Mouse (Mus musculus): Measurements from ENCODE around the gene Wsb1. TPM values are rescaled to one million over a fixed set of nuclear protein-coding genes. Genes with fewer than 3 reads are reported as not detected.

Gene Wsb1
- total and polyA plus RNA-seq, 3 experiments = 84.1 to 129 (median 104) TPM

DNA sequence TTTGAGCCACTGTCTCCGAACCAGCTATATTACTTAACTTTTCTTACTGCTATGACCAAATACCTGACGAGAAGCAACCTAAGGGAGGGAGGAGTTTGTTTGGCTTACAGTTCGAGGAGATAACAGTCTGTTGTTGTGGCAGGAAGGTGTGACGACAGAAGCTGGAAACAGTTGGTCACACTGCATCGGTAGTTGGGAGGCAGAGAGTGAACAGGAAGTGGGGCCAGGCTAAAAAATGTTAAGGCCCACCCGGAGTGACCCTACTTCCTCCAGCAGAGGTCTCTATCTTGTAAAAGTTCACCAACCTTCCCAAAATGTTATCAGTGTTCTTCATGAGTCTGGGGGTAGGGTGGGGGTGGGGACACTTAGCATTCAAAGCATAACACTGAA lies 56.6 kb downstream of the Wsb1 start:
- Histone ChIP-seq H3K4me2 (ENCODE audit: insufficient read depth, low read depth, poor library complexity, severe bottlenecking) (no peak overlapping the region), H3K36me3 (replicated peaks in 1 of 2; ENCODE audit: control insufficient read depth in 1 of 2, insufficient read depth in 1 of 2, low read length in 1 of 2) (no peaks in the 10 kb centered on the region), H3K27ac (ENCODE audit: insufficient read depth, low read depth) (no peak overlapping the region), H3K4me3 (replicated peaks in 1 of 3; ENCODE audit: low read depth in 2 of 3, low read length in 2 of 3, poor library complexity in 1 of 3) (no peak overlapping the region), H3K9me3 (replicated peaks; ENCODE audit: low read length) (peaks cover 14% of the 10 kb centered on the region), H3K79me2 (replicated peaks; ENCODE audit: control insufficient read depth, extremely low read depth, insufficient read depth, poor library complexity, severe bottlenecking) (no peaks in the 10 kb centered on the region), H3K9ac (ENCODE audit: insufficient read depth, low read depth) (no peak overlapping the region), H3K27me3 (replicated peaks) (peaks cover 12% of the 10 kb centered on the region), H3K4me1 (ENCODE audit: control insufficient read depth in 1 of 2, insufficient read depth in 2 of 2) (peaks cover 19 to 42% of the 10 kb centered on the region in 2 experiments)
- dilution Hi-C loops (cut with MboI; ENCODE audit: extremely low pct_ligation_motif_present, extremely low pct_unique_long_range_greater_than_20kb, low sequenced_read_pairs) (no loop called here), in situ Hi-C loops (cut with MboI; ENCODE audit: low pct_ligation_motif_present, low pct_unique_long_range_greater_than_20kb, low sequenced_read_pairs) (loop anchor here (10.0 kb wide), 1 partner anchor 53 kb away; the partner anchor contains the start of gene Ksr1)
- TF ChIP-seq SIN3A (IDR thresholded peaks at IDR 0.05; ENCODE audit: low read length) = no peak
- no peak for TF ChIP-seq CHD2 (IDR thresholded peaks at IDR 0.05; ENCODE audit: low read length)
- TF ChIP-seq CTCF (conservative IDR thresholded peaks at IDR 0.05 in 1 of 2, IDR thresholded peaks at IDR 0.05 in 1 of 2; ENCODE audit: low read depth in 2 of 2, low read length in 2 of 2) = 0 out of 4 replicates have a peak, but pooled peaks of 1 of the 2 experiments have one; percentile 11
- peak; percentile 3; the same call in 1 of the 2 replicates for TF ChIP-seq MAX (IDR thresholded peaks at IDR 0.05; ENCODE audit: low read length)
- no peak for TF ChIP-seq JUND (conservative IDR thresholded peaks at IDR 0.05; ENCODE audit: low read depth, low read length)
- no peak for TF ChIP-seq NELFE (IDR thresholded peaks at IDR 0.05; ENCODE audit: low read depth, low read length)
- no peak for TF ChIP-seq ZMIZ1 (IDR thresholded peaks at IDR 0.05; ENCODE audit: low read depth, low read length)
- DNase-seq (ENCODE audit: extremely low read depth) = no peak

DNA sequence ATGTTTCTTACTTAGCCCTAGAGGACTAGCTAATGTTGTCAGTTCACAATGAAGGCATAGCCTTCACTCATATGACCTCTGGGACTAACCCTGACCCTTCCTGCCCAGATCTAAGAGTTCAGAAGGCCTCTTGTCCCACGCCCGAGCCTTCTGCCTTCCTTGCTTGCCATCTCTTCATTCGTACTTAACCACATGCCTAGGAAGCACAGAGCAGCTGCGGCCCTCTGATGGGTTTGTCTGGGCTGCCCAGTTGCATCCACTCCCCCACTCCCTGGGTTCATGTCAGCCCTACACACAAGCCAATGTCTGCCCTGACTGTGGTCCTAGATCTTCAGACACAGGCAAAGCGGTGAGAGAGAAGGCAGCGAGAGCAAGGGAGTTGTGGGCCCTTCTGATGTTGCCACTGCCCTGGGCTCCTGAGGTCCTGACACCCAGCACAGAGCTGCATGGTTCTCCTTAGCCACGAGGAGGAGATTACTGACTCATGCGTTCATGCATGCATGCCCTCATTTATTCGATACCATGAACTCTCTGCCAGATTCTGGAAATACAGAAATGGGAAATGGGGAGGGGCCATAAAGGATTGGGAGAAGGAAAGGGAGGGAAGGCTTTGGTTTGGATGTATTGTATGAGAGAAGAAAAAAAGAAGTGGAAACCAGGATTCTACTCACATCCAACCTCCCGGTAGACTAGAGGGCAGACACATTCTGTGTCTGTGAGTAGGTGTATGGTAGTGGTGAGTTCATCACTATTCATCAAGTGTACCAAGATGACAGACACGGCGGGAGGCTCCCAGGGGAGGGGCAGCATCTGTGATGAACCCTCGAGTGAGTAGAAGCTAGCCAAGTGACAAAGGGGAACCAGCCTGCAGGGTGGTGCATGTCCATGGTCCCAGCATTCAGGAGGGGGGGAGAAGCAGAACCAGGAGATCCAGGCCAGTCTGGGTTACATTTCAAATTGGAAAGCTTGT lies 57.3 kb downstream of the Wsb1 start:
- dilution Hi-C loops (cut with MboI; ENCODE audit: extremely low pct_ligation_motif_present, extremely low pct_unique_long_range_greater_than_20kb, low sequenced_read_pairs) = no loop called here
- peaks cover 12% of the 10 kb centered on the region for H3K27me3 ChIP-seq (replicated peaks)
- H3K4me1 ChIP-seq (ENCODE audit: control insufficient read depth in 1 of 2, insufficient read depth in 2 of 2) = peaks cover 19 to 35% of the 10 kb centered on the region in 2 experiments
- no peak overlapping the region for H3K4me2 ChIP-seq (ENCODE audit: insufficient read depth, low read depth, poor library complexity, severe bottlenecking)
- H3K27ac ChIP-seq (ENCODE audit: insufficient read depth, low read depth) = no peak overlapping the region
- TF ChIP-seq JUND (conservative IDR thresholded peaks at IDR 0.05; ENCODE audit: low read depth, low read length) (peak; percentile 3; the same call in 1 of the 2 replicates), POLR2AphosphoS2 (IDR thresholded peaks at IDR 0.05; ENCODE audit: low read depth, low read length) (no peak), SIN3A (IDR thresholded peaks at IDR 0.05; ENCODE audit: low read length) (0 out of 2 replicates have a peak, but pooled peaks have one; percentile 28), TCF12 (IDR thresholded peaks at IDR 0.05; ENCODE audit: low read depth, low read length) (no peak), CHD2 (IDR thresholded peaks at IDR 0.05; ENCODE audit: low read length) (no peak), ZMIZ1 (IDR thresholded peaks at IDR 0.05; ENCODE audit: low read depth, low read length) (0 out of 2 replicates have a peak, but pooled peaks have one; percentile 11), RAD21 (IDR thresholded peaks at IDR 0.05; ENCODE audit: low read depth, low read length) (no peak), SMC3 (IDR thresholded peaks at IDR 0.05; ENCODE audit: low read depth, low read length) (peak; percentile 3; the same call in 1 of the 2 replicates), KAT2A (IDR thresholded peaks at IDR 0.05; ENCODE audit: insufficient replicate concordance, low read length) (no peak), MAX (IDR thresholded peaks at IDR 0.05; ENCODE audit: low read length) (peak; percentile 53; the same call in 1 of the 2 replicates), MYC (IDR thresholded peaks at IDR 0.05; ENCODE audit: low read depth, low read length) (peak; percentile 22; the same call in 1 of the 2 replicates), UBTF (IDR thresholded peaks at IDR 0.05; ENCODE audit: low read depth, low read length) (no peak), MAZ (IDR thresholded peaks at IDR 0.05; ENCODE audit: low read depth, low read length) (peak; percentile 37; the same call in 1 of the 2 replicates)
- H3K79me2 ChIP-seq (replicated peaks; ENCODE audit: control insufficient read depth, extremely low read depth, insufficient read depth, poor library complexity, severe bottlenecking) = no peaks in the 10 kb centered on the region
- in situ Hi-C loops (cut with MboI; ENCODE audit: low pct_ligation_motif_present, low pct_unique_long_range_greater_than_20kb, low sequenced_read_pairs) = loop anchor here (10.0 kb wide), 1 partner anchor 52 kb away; the partner anchor contains the start of gene Ksr1
- H3K9ac ChIP-seq (ENCODE audit: insufficient read depth, low read depth) = no peak overlapping the region
- H3K36me3 ChIP-seq (replicated peaks in 1 of 2; ENCODE audit: control insufficient read depth in 1 of 2, insufficient read depth in 1 of 2, low read length in 1 of 2) = no peaks in the 10 kb centered on the region
- peaks cover 14% of the 10 kb centered on the region for H3K9me3 ChIP-seq (replicated peaks; ENCODE audit: low read length)
- H3K4me3 ChIP-seq (replicated peaks in 1 of 3; ENCODE audit: low read depth in 2 of 3, low read length in 2 of 3, poor library complexity in 1 of 3) = peak overlapping the region in 1 of 3 experiments; percentile 5
- DNase-seq (ENCODE audit: extremely low read depth) = peak; percentile 65
